Mouse (Mus musculus): Measurements from ENCODE around the gene Atp10a. TPM values are rescaled to one million over a fixed set of nuclear protein-coding genes. Genes with fewer than 3 reads are reported as not detected.

Gene Atp10a
- polyA plus RNA-seq, 1 experiment, result 3.0 TPM

GRCm38 (mm10) chr7:58709306-58709705 is 53.3 kb downstream of the Atp10a start:
- TF ChIP-seq CEBPB (IDR thresholded peaks at IDR 0.05; ENCODE audit: insufficient read depth, poor library complexity, severe bottlenecking) (no peak), MYOG (IDR thresholded peaks at IDR 0.05; ENCODE audit: control insufficient read depth in 1 of 3, insufficient read depth in 1 of 3, insufficient read length in 2 of 3, low read depth in 2 of 3) (no peak), POLR2A (IDR thresholded peaks at IDR 0.05; ENCODE audit: insufficient read length, low read depth) (no peak), POLR2AphosphoS2 (IDR thresholded peaks at IDR 0.05; ENCODE audit: insufficient read length, low read depth) (no peak), E2F4 (IDR thresholded peaks at IDR 0.05; ENCODE audit: insufficient read depth) (no peak), REST (IDR thresholded peaks at IDR 0.05; ENCODE audit: insufficient read depth, insufficient read length) (no peak), TCF3 (IDR thresholded peaks at IDR 0.05; ENCODE audit: insufficient read length, low read depth) (no peak), MAX (IDR thresholded peaks at IDR 0.05; ENCODE audit: low read depth) (no peak), SRF (IDR thresholded peaks at IDR 0.05; ENCODE audit: control insufficient read depth, insufficient read length, low read depth) (no peak), USF1 (IDR thresholded peaks at IDR 0.05; ENCODE audit: low read depth) (no peak), MYOD1 (IDR thresholded peaks at IDR 0.05; ENCODE audit: control insufficient read depth in 1 of 3, insufficient read length in 2 of 3, low read depth in 2 of 3) (no peak), TCF12 (IDR thresholded peaks at IDR 0.05; ENCODE audit: insufficient read depth, poor library complexity, severe bottlenecking) (no peak)
- no peak overlapping the region for H3K4me3 ChIP-seq

GRCm38 (mm10) chr7:58710312-58710711 is 54.3 kb downstream of the Atp10a start:
- Histone ChIP-seq H3ac (ENCODE audit: control insufficient read depth, insufficient read length) (no peak overlapping the region), H3K27me3 (ENCODE audit: control insufficient read depth, insufficient read depth, insufficient read length) (no peaks in the 10 kb centered on the region), H3K4me3 (no peak overlapping the region), H3K36me3 (ENCODE audit: control insufficient read depth, insufficient read depth) (no peaks in the 10 kb centered on the region), H3K4me2 (ENCODE audit: low read depth) (no peak overlapping the region), H3K79me2 (ENCODE audit: control insufficient read depth, insufficient read depth) (no peaks in the 10 kb centered on the region)
- TF ChIP-seq MYOD1 (IDR thresholded peaks at IDR 0.05; ENCODE audit: control insufficient read depth in 1 of 3, insufficient read length in 2 of 3, low read depth in 2 of 3), result no peak
- TF ChIP-seq E2F4 (IDR thresholded peaks at IDR 0.05; ENCODE audit: insufficient read depth), result no peak
- no peak for TF ChIP-seq MYOG (IDR thresholded peaks at IDR 0.05; ENCODE audit: control insufficient read depth in 1 of 3, insufficient read depth in 1 of 3, insufficient read length in 2 of 3, low read depth in 2 of 3)

More at GRCm38 (mm10) chr7:58709306-58709705, 53.3 kb downstream of the Atp10a start:
- H3K4me2 ChIP-seq (ENCODE audit: low read depth), result no peak overlapping the region
- no peaks in the 10 kb centered on the region for H3K79me2 ChIP-seq (ENCODE audit: control insufficient read depth, insufficient read depth)
- H3K27me3 ChIP-seq (ENCODE audit: control insufficient read depth, insufficient read depth, insufficient read length), result no peaks in the 10 kb centered on the region
- H3ac ChIP-seq (ENCODE audit: control insufficient read depth, insufficient read length), result no peak overlapping the region
- no peaks in the 10 kb centered on the region for H3K36me3 ChIP-seq (ENCODE audit: control insufficient read depth, insufficient read depth)

- Histone ChIP-seq H3ac (ENCODE audit: control insufficient read depth, insufficient read length) (no peak overlapping the region), H3K79me2 (ENCODE audit: control insufficient read depth, insufficient read depth) (no peaks in the 10 kb centered on the region), H3K36me3 (ENCODE audit: control insufficient read depth, insufficient read depth) (no peaks in the 10 kb centered on the region), H3K4me3 (no peak overlapping the region), H3K27me3 (ENCODE audit: control insufficient read depth, insufficient read depth, insufficient read length) (no peaks in the 10 kb centered on the region), H3K4me2 (ENCODE audit: low read depth) (no peak overlapping the region)
- TF ChIP-seq CEBPB (IDR thresholded peaks at IDR 0.05; ENCODE audit: insufficient read depth, poor library complexity, severe bottlenecking) (no peak), MAX (IDR thresholded peaks at IDR 0.05; ENCODE audit: low read depth) (no peak), POLR2AphosphoS2 (IDR thresholded peaks at IDR 0.05; ENCODE audit: insufficient read length, low read depth) (no peak), TCF12 (IDR thresholded peaks at IDR 0.05; ENCODE audit: insufficient read depth, poor library complexity, severe bottlenecking) (no peak), MYOD1 (IDR thresholded peaks at IDR 0.05; ENCODE audit: control insufficient read depth in 1 of 3, insufficient read length in 2 of 3, low read depth in 2 of 3) (no peak), SRF (IDR thresholded peaks at IDR 0.05; ENCODE audit: control insufficient read depth, insufficient read length, low read depth) (no peak), POLR2A (IDR thresholded peaks at IDR 0.05; ENCODE audit: insufficient read length, low read depth) (no peak), USF1 (IDR thresholded peaks at IDR 0.05; ENCODE audit: low read depth) (no peak)
These were observed 55.8 kb downstream of the Atp10a start for GRCm38 (mm10) chr7:58711811-58712210.

GRCm38 (mm10) chr7:58715576-58716144 is 59.7 kb downstream of the Atp10a start:
- no peaks in the 10 kb centered on the region for H3K79me2 ChIP-seq (ENCODE audit: control insufficient read depth, insufficient read depth)
- no peak overlapping the region for H3K4me3 ChIP-seq
- no peaks in the 10 kb centered on the region for H3K27me3 ChIP-seq (ENCODE audit: control insufficient read depth, insufficient read depth, insufficient read length)
- no peak overlapping the region for H3ac ChIP-seq (ENCODE audit: control insufficient read depth, insufficient read length)
- no peak overlapping the region for H3K4me2 ChIP-seq (ENCODE audit: low read depth)
- no peaks in the 10 kb centered on the region for H3K36me3 ChIP-seq (ENCODE audit: control insufficient read depth, insufficient read depth)
- TF ChIP-seq POLR2AphosphoS2 (IDR thresholded peaks at IDR 0.05; ENCODE audit: insufficient read length, low read depth) (no peak), MYOG (IDR thresholded peaks at IDR 0.05; ENCODE audit: control insufficient read depth in 1 of 3, insufficient read depth in 1 of 3, insufficient read length in 2 of 3, low read depth in 2 of 3) (no peak), E2F4 (IDR thresholded peaks at IDR 0.05; ENCODE audit: insufficient read depth) (no peak), CEBPB (IDR thresholded peaks at IDR 0.05; ENCODE audit: insufficient read depth, poor library complexity, severe bottlenecking) (no peak), REST (IDR thresholded peaks at IDR 0.05; ENCODE audit: insufficient read depth, insufficient read length) (no peak), MAX (IDR thresholded peaks at IDR 0.05; ENCODE audit: low read depth) (no peak), TCF12 (IDR thresholded peaks at IDR 0.05; ENCODE audit: insufficient read depth, poor library complexity, severe bottlenecking) (no peak), POLR2A (IDR thresholded peaks at IDR 0.05; ENCODE audit: insufficient read length, low read depth) (no peak)

- Histone ChIP-seq H3K36me3 (ENCODE audit: control insufficient read depth, insufficient read depth) (no peaks in the 10 kb centered on the region), H3K4me2 (ENCODE audit: low read depth) (no peak overlapping the region), H3K79me2 (ENCODE audit: control insufficient read depth, insufficient read depth) (no peaks in the 10 kb centered on the region), H3K4me3 (no peak overlapping the region), H3K27me3 (ENCODE audit: control insufficient read depth, insufficient read depth, insufficient read length) (no peaks in the 10 kb centered on the region), H3ac (ENCODE audit: control insufficient read depth, insufficient read length) (no peak overlapping the region)
- no peak for TF ChIP-seq CEBPB (IDR thresholded peaks at IDR 0.05; ENCODE audit: insufficient read depth, poor library complexity, severe bottlenecking)
- no peak for TF ChIP-seq POLR2AphosphoS2 (IDR thresholded peaks at IDR 0.05; ENCODE audit: insufficient read length, low read depth)
- no peak for TF ChIP-seq USF1 (IDR thresholded peaks at IDR 0.05; ENCODE audit: low read depth)
- TF ChIP-seq MYOD1 (IDR thresholded peaks at IDR 0.05; ENCODE audit: control insufficient read depth in 1 of 3, insufficient read length in 2 of 3, low read depth in 2 of 3), result peak in 1 of 3 experiments; percentile 13
- no peak for TF ChIP-seq MAX (IDR thresholded peaks at IDR 0.05; ENCODE audit: low read depth)
- no peak for TF ChIP-seq REST (IDR thresholded peaks at IDR 0.05; ENCODE audit: insufficient read depth, insufficient read length)
- no peak for TF ChIP-seq MYOG (IDR thresholded peaks at IDR 0.05; ENCODE audit: control insufficient read depth in 1 of 3, insufficient read depth in 1 of 3, insufficient read length in 2 of 3, low read depth in 2 of 3)
- TF ChIP-seq SRF (IDR thresholded peaks at IDR 0.05; ENCODE audit: control insufficient read depth, insufficient read length, low read depth), result no peak
These were observed 60.7 kb downstream of the Atp10a start for GRCm38 (mm10) chr7:58716626-58717025.

Measured in myocyte (in vitro differentiated cells).